18 mouse cellular contexts compared by ENCODE assay signal in the genomic region with DNA sequence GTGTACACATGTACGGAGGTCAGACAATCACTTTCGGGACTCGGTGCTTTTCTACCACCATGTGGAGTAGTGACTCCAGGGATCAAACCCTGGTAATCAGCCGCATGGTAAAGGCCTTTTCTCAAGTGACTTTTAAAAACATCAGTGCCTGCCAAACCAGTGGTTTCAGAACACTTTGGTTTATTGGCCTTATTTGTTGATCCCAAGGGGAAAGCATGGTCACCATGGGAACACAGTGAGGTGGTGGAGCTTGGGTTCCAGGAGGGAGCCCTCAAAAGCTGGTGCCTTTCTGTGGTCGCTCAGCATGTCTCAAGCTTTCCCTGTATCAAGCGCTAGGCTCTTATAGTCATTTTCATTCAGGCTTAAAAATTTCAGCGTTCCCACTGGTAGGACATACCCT.
DNase-seq lines count a peak whose midpoint lies in the region; ATAC-seq and TF ChIP-seq lines count a peak whose summit lies in the region.
"Had no signal": no experiment of that assay in that cellular context is flagged by ENCODE, and none has a peak within 500 bp of the region (broad histone marks: within the 10 kb centered on the region; RNA-seq: fewer than 3 reads in every experiment).

No protein-coding gene starts in this region.

- no peak for DNase-seq in heart, postnatal 4 days
- no peak for DNase-seq in liver, postnatal 0 days
- DNase-seq in lung, postnatal 36 days: peak; percentile 58
- no peak for DNase-seq in left cerebral cortex, adult 2 months (ENCODE audit: extremely low spot score in 1 of 2, low spot score in 2 of 2)
- DNase-seq: cerebellum, adult 18-20 months; cerebellum, postnatal 36 days; forebrain, postnatal 0 days; heart, postnatal 36 days; kidney, adult 9 months; right cerebral cortex, adult 18-20 months; spleen, adult 18-20 months had no signal

- H3K4me1 ChIP-seq in heart, embryonic 15.5 days (replicated peaks): peaks cover 57% of the 10 kb centered on the region
- peaks cover 22% of the 10 kb centered on the region for H3K4me1 ChIP-seq in liver, postnatal 0 days (ENCODE audit: insufficient read depth)
- H3K4me1 ChIP-seq in liver, embryonic 12.5 days: peaks cover 40% of the 10 kb centered on the region
- H3K4me1 ChIP-seq in brown adipose tissue, adult 24 weeks (ENCODE audit: control insufficient read depth, insufficient read depth, insufficient read length, low read length): peaks cover 28% of the 10 kb centered on the region

- H3K9ac ChIP-seq in heart, embryonic 15.5 days: no peak overlapping the region
- H3K9ac ChIP-seq in liver, postnatal 0 days (replicated peaks): no peak overlapping the region
- H3K9ac ChIP-seq in liver, embryonic 12.5 days: no peak overlapping the region
- H3K9ac ChIP-seq: forebrain, postnatal 0 days; liver, embryonic 15.5 days had no signal

- no peaks in the 10 kb centered on the region for H3K27me3 ChIP-seq in heart, embryonic 15.5 days
- H3K27me3 ChIP-seq in liver, postnatal 0 days (ENCODE audit: insufficient read depth, low read length): no peaks in the 10 kb centered on the region
- H3K27me3 ChIP-seq in liver, embryonic 12.5 days (replicated peaks): no peaks in the 10 kb centered on the region
- H3K27me3 ChIP-seq: liver, embryonic 15.5 days; megakaryocyte, embryonic 14.5 days had no signal

- intact Hi-C loops in left cerebral cortex, adult 2 months (cut with DNase I): no loop called here

- WGBS in heart, embryonic 15.5 days: 93% methylated on average over 7 of the region's 7 CpGs
- 87% methylated on average over 7 of the region's 7 CpGs for WGBS in liver, postnatal 0 days (ENCODE audit: insufficient replicate concordance)
- WGBS in liver, embryonic 12.5 days (ENCODE audit: insufficient replicate concordance): 85% methylated on average over 7 of the region's 7 CpGs

- ATAC-seq in heart, embryonic 15.5 days (replicated peaks; ENCODE audit: insufficient number of reproducible peaks, insufficient read depth, low FRiP score, low read depth): 0 out of 2 replicates have a peak, but pooled peaks have one; percentile 14
- ATAC-seq in liver, postnatal 0 days: no peak
- no peak for ATAC-seq in liver, embryonic 12.5 days
- ATAC-seq: forebrain, postnatal 0 days; inflammation-experienced regulatory T-cells, adult 6 months; midbrain, embryonic 16.5 days had no signal

- TF ChIP-seq EP300 in liver, postnatal 0 days (IDR thresholded peaks at IDR 0.05; ENCODE audit: low read depth): no peak

- H3K9me3 ChIP-seq in heart, embryonic 15.5 days (replicated peaks): no peaks in the 10 kb centered on the region
- H3K9me3 ChIP-seq in liver, postnatal 0 days (ENCODE audit: low read length): no peaks in the 10 kb centered on the region
- no peaks in the 10 kb centered on the region for H3K9me3 ChIP-seq in liver, embryonic 12.5 days (replicated peaks)
- H3K9me3 ChIP-seq: liver, embryonic 15.5 days; megakaryocyte, embryonic 14.5 days had no signal

- no peak overlapping the region for H3K4me3 ChIP-seq in heart, embryonic 15.5 days
- H3K4me3 ChIP-seq in liver, postnatal 0 days (ENCODE audit: low read depth, low read length): no peak overlapping the region
- no peak overlapping the region for H3K4me3 ChIP-seq in liver, embryonic 12.5 days
- no peak overlapping the region for H3K4me3 ChIP-seq in brown adipose tissue, adult 24 weeks (ENCODE audit: insufficient read depth, low read depth, low read length)
- H3K4me3 ChIP-seq in left cerebral cortex, adult 2 months: no peak overlapping the region
- H3K4me3 ChIP-seq: liver, embryonic 15.5 days had no signal

- H3K4me2 ChIP-seq in heart, embryonic 15.5 days: no peak overlapping the region
- H3K4me2 ChIP-seq in liver, postnatal 0 days (ENCODE audit: low read depth, low read length): no peak overlapping the region
- no peak overlapping the region for H3K4me2 ChIP-seq in liver, embryonic 12.5 days
- H3K4me2 ChIP-seq: liver, embryonic 15.5 days had no signal

- TF ChIP-seq CTCF in liver, postnatal 0 days (IDR thresholded peaks at IDR 0.05; ENCODE audit: low read depth): no peak
- TF ChIP-seq CTCF in left cerebral cortex, adult 2 months (IDR thresholded peaks at IDR 0.05): no peak

- no peak overlapping the region for H3K27ac ChIP-seq in heart, embryonic 15.5 days
- H3K27ac ChIP-seq in liver, postnatal 0 days (ENCODE audit: low read depth): 0 out of 2 replicates have a peak overlapping the region, but pooled peaks have one; percentile 13
- H3K27ac ChIP-seq in liver, embryonic 12.5 days: no peak overlapping the region
- H3K27ac ChIP-seq in brown adipose tissue, adult 24 weeks (replicated peaks; ENCODE audit: low read depth, low read length): peak overlapping the region; percentile 35; the same call in 1 of the 2 replicates
- no peak overlapping the region for H3K27ac ChIP-seq in left cerebral cortex, adult 2 months

- no peaks in the 10 kb centered on the region for H3K36me3 ChIP-seq in heart, embryonic 15.5 days
- peaks cover 11% of the 10 kb centered on the region for H3K36me3 ChIP-seq in liver, postnatal 0 days (replicated peaks; ENCODE audit: insufficient read depth, low read length)
- peaks cover 12% of the 10 kb centered on the region for H3K36me3 ChIP-seq in liver, embryonic 12.5 days

Comparison
In these comparisons a context has a peak if more than half of its experiments do, and no peak if none do; other contexts are left out.
1. H3K27ac ChIP-seq: peak in liver, postnatal 0 days (single experiment) and brown adipose tissue, adult 24 weeks (single experiment); none in heart, embryonic 15.5 days (single experiment), liver, embryonic 12.5 days (single experiment) and left cerebral cortex, adult 2 months (single experiment).